ENCODE assay signal across 11 mouse cellular contexts in genomic region chr4:31936358-31936757, GRCm38 (mm10). TPM values are rescaled to one million over a fixed set of nuclear protein-coding genes. Genes with fewer than 3 reads are reported as not detected.
DNase-seq lines count a peak whose midpoint lies in the region; ATAC-seq and TF ChIP-seq lines count a peak whose summit lies in the region.
"Had no signal": no experiment of that assay in that cellular context is flagged by ENCODE, and none has a peak within 500 bp of the region (broad histone marks: within the 10 kb centered on the region; RNA-seq: fewer than 3 reads in every experiment).

No protein-coding gene starts in this region.

- H3K4me1 ChIP-seq in heart, embryonic 10.5 days, result peaks cover 14% of the 10 kb centered on the region
- peaks cover 9% of the 10 kb centered on the region for H3K4me1 ChIP-seq in neural tube, embryonic 11.5 days (ENCODE audit: control insufficient read depth, insufficient read depth, low read length)
- H3K4me1 ChIP-seq in limb, embryonic 14.5 days (ENCODE audit: control insufficient read depth, insufficient read depth, low read length), result peaks cover 11% of the 10 kb centered on the region; the same call in 1 of the 2 replicates
- H3K4me1 ChIP-seq in kidney, embryonic 16.5 days (ENCODE audit: insufficient read depth, low read length), result peaks cover 17% of the 10 kb centered on the region

- no peak for TF ChIP-seq POLR2A in limb, embryonic 14.5 days (IDR thresholded peaks at IDR 0.05; ENCODE audit: borderline replicate concordance, extremely low read depth, insufficient read depth, insufficient read length)

- H3K4me3 ChIP-seq in heart, embryonic 10.5 days, result 0 out of 2 replicates have a peak overlapping the region, but pooled peaks have one; percentile 73
- no peak overlapping the region for H3K4me3 ChIP-seq in neural tube, embryonic 11.5 days (ENCODE audit: low read depth, low read length)
- H3K4me3 ChIP-seq in limb, embryonic 14.5 days (replicated peaks; ENCODE audit: low read length), result no peak overlapping the region
- no peak overlapping the region for H3K4me3 ChIP-seq in kidney, embryonic 16.5 days (ENCODE audit: low read length)

- H3K4me2 ChIP-seq in neural tube, embryonic 11.5 days (ENCODE audit: low read depth), result peak overlapping the region; percentile 79
- H3K4me2 ChIP-seq in limb, embryonic 14.5 days (replicated peaks; ENCODE audit: low read depth, low read length, severe bottlenecking), result 0 out of 2 replicates have a peak overlapping the region, but pooled peaks have one; percentile 9
- H3K4me2 ChIP-seq in kidney, embryonic 16.5 days (replicated peaks; ENCODE audit: low read depth, low read length), result no peak overlapping the region

- H3K36me3 ChIP-seq in heart, embryonic 10.5 days, result no peaks in the 10 kb centered on the region
- no peaks in the 10 kb centered on the region for H3K36me3 ChIP-seq in neural tube, embryonic 11.5 days (ENCODE audit: control insufficient read depth, insufficient read depth, low read length)
- no peaks in the 10 kb centered on the region for H3K36me3 ChIP-seq in limb, embryonic 14.5 days (ENCODE audit: control insufficient read depth, insufficient read depth, low read length)
- H3K36me3 ChIP-seq in kidney, embryonic 16.5 days (ENCODE audit: insufficient read depth, low read length), result no peaks in the 10 kb centered on the region
- H3K36me3 ChIP-seq: limb, embryonic 15.5 days had no signal

- 16% methylated on average over 8 of the region's 8 CpGs for WGBS in heart, embryonic 10.5 days
- WGBS in neural tube, embryonic 11.5 days, result 14% methylated on average over 8 of the region's 8 CpGs
- WGBS in limb, embryonic 14.5 days, result 23% methylated on average over 8 of the region's 8 CpGs
- WGBS in kidney, embryonic 16.5 days, result 23% methylated on average over 8 of the region's 8 CpGs

- no peak overlapping the region for H3K9ac ChIP-seq in neural tube, embryonic 11.5 days (ENCODE audit: low read length)
- H3K9ac ChIP-seq in limb, embryonic 14.5 days (ENCODE audit: low read depth, low read length, severe bottlenecking), result no peak overlapping the region
- H3K9ac ChIP-seq in kidney, embryonic 16.5 days (replicated peaks; ENCODE audit: low read length), result no peak overlapping the region
- H3K9ac ChIP-seq: limb, embryonic 15.5 days had no signal

- no peaks in the 10 kb centered on the region for H3K9me3 ChIP-seq in heart, embryonic 10.5 days
- H3K9me3 ChIP-seq in neural tube, embryonic 11.5 days (ENCODE audit: control insufficient read depth, low read length), result no peaks in the 10 kb centered on the region
- H3K9me3 ChIP-seq in limb, embryonic 14.5 days (ENCODE audit: control insufficient read depth, low read length), result no peaks in the 10 kb centered on the region
- H3K9me3 ChIP-seq in kidney, embryonic 16.5 days (ENCODE audit: low read length), result no peaks in the 10 kb centered on the region
- H3K9me3 ChIP-seq: limb, embryonic 15.5 days had no signal

- DNase-seq in heart, embryonic 10.5 days (ENCODE audit: low spot score), result no peak
- DNase-seq in heart, adult 11 months, result no peak
- no peak for DNase-seq in neural tube, embryonic 11.5 days (ENCODE audit: low spot score)
- DNase-seq in neural tube, embryonic 10.5 days (ENCODE audit: extremely low spot score, low spot score), result no peak
- DNase-seq in limb, embryonic 14.5 days (ENCODE audit: low spot score), result no peak
- no peak for DNase-seq in gastrocnemius, adult 8-10 months (ENCODE audit: low spot score in 2 of 2)
- DNase-seq in gastrocnemius, postnatal 10 days, result no peak
- DNase-seq: adrenal gland, adult 8-10 months; cerebellum, adult 18-20 months had no signal

- ATAC-seq in neural tube, embryonic 11.5 days (ENCODE audit: insufficient read depth, low FRiP score, low TSS enrichment), result no peak
- ATAC-seq in limb, embryonic 14.5 days (ENCODE audit: low FRiP score, low read depth), result no peak
- ATAC-seq in kidney, embryonic 16.5 days (ENCODE audit: low FRiP score, low TSS enrichment), result no peak

- no peaks in the 10 kb centered on the region for H3K27me3 ChIP-seq in heart, embryonic 10.5 days (ENCODE audit: insufficient read depth, poor library complexity, severe bottlenecking)
- no peaks in the 10 kb centered on the region for H3K27me3 ChIP-seq in neural tube, embryonic 11.5 days (ENCODE audit: control insufficient read depth, insufficient read depth, low read length)
- no peaks in the 10 kb centered on the region for H3K27me3 ChIP-seq in limb, embryonic 14.5 days (ENCODE audit: control insufficient read depth, insufficient read depth, low read length)
- H3K27me3 ChIP-seq in kidney, embryonic 16.5 days (ENCODE audit: insufficient read depth, low read length), result no peaks in the 10 kb centered on the region
- H3K27me3 ChIP-seq: limb, embryonic 15.5 days had no signal

- no peak overlapping the region for H3K27ac ChIP-seq in heart, embryonic 10.5 days
- no peak overlapping the region for H3K27ac ChIP-seq in neural tube, embryonic 11.5 days (ENCODE audit: low read depth, low read length)
- H3K27ac ChIP-seq in limb, embryonic 14.5 days (replicated peaks; ENCODE audit: low read depth, low read length), result no peak overlapping the region
- no peak overlapping the region for H3K27ac ChIP-seq in kidney, embryonic 16.5 days (ENCODE audit: low read length)
- H3K27ac ChIP-seq: limb, embryonic 15.5 days had no signal

RNA-seq across cellular contexts. Expression of gene Map3k7, which starts 27.5 kb away (rescaled TPM):
- 44.0 and 44.5 TPM in 2 replicates for polyA plus RNA-seq in heart, embryonic 10.5 days (2016; fragmentation: Nextera tagmentation; extraction: Ambion mirVana)
- polyA plus RNA-seq in neural tube, embryonic 11.5 days (2014; fragmentation: Nextera tagmentation; extraction: Ambion mirVana), result 51.4 and 59.9 TPM in 2 replicates
- polyA plus RNA-seq in limb, embryonic 14.5 days (2012; rRNA removed), result 55.7 and 56.4 TPM in 2 replicates
- 42.1 and 52.0 TPM in 2 replicates for polyA plus RNA-seq in limb, embryonic 14.5 days (2014; fragmentation: Nextera tagmentation; extraction: Ambion mirVana)
- total RNA-seq in gastrocnemius, adult 8-10 months (2022), result 10 to 100 TPM; 43.9 to 67.1 (median 49.4) TPM
- 20.7 and 30.6 TPM in 2 replicates for polyA plus RNA-seq in kidney, embryonic 16.5 days (2015; fragmentation: Nextera tagmentation; extraction: Ambion mirVana)
- 10 to 100 TPM; 45.5 to 48.1 TPM for total RNA-seq in gastrocnemius, postnatal 10 days (2021)
